ENCODE assay signal across 7 mouse cellular contexts in genomic region chr7:112158942-112159341, GRCm38 (mm10). TPM values are rescaled to one million over a fixed set of nuclear protein-coding genes. Genes with fewer than 3 reads are reported as not detected.
DNase-seq lines count a peak whose midpoint lies in the region; ATAC-seq and TF ChIP-seq lines count a peak whose summit lies in the region.

Gene Dkk3, minus strand, starts transcription at chr7:112159057.

- peak within 1 kb of the TSS; percentile 73 for H3K4me3 ChIP-seq in ES-Bruce4 (ENCODE audit: low read depth, low read length)
- H3K4me3 ChIP-seq in forebrain, embryonic 12.5 days (replicated peaks), result peak within 1 kb of the TSS; percentile 53
- peak within 1 kb of the TSS; percentile 37 for H3K4me3 ChIP-seq in hindbrain, embryonic 14.5 days (replicated peaks; ENCODE audit: low read length)
- H3K4me3 ChIP-seq in limb, embryonic 10.5 days, result peak within 1 kb of the TSS; percentile 59
- peak within 1 kb of the TSS; percentile 39 for H3K4me3 ChIP-seq in midbrain, postnatal 0 days (ENCODE audit: low read depth, low read length)

- 3% methylated on average over 21 of the region's 21 CpGs for WGBS in forebrain, embryonic 12.5 days
- 2% methylated on average over 21 of the region's 21 CpGs for WGBS in hindbrain, embryonic 14.5 days
- WGBS in limb, embryonic 10.5 days, result 2% methylated on average over 21 of the region's 21 CpGs
- 3% methylated on average over 21 of the region's 21 CpGs for WGBS in midbrain, postnatal 0 days

- H3K9ac ChIP-seq in ES-Bruce4 (ENCODE audit: low read depth, poor library complexity, severe bottlenecking), result peak within 1 kb of the TSS; percentile 55
- peak within 1 kb of the TSS; percentile 68 for H3K9ac ChIP-seq in forebrain, embryonic 12.5 days
- peak within 1 kb of the TSS; percentile 55 for H3K9ac ChIP-seq in hindbrain, embryonic 14.5 days
- peak within 1 kb of the TSS; percentile 57 for H3K9ac ChIP-seq in midbrain, postnatal 0 days (replicated peaks; ENCODE audit: low read length, poor library complexity, severe bottlenecking)

- no peak within 1 kb of the TSS for H3K27ac ChIP-seq in ES-Bruce4 (ENCODE audit: insufficient read depth, low read length)
- no peak within 1 kb of the TSS for H3K27ac ChIP-seq in forebrain, embryonic 12.5 days
- no peak within 1 kb of the TSS; the same call in 1 of the 2 replicates for H3K27ac ChIP-seq in hindbrain, embryonic 14.5 days
- H3K27ac ChIP-seq in limb, embryonic 10.5 days, result peak within 1 kb of the TSS; percentile 79
- H3K27ac ChIP-seq in midbrain, postnatal 0 days (ENCODE audit: low read depth, low read length), result no peak within 1 kb of the TSS

- TF ChIP-seq CTCF in ES-Bruce4 (IDR thresholded peaks at IDR 0.05; ENCODE audit: low read depth, low read length), result no peak
- no peak for TF ChIP-seq CTCF in midbrain, postnatal 0 days (IDR thresholded peaks at IDR 0.05)

- TF ChIP-seq POLR2A in ES-Bruce4 (IDR thresholded peaks at IDR 0.05; ENCODE audit: insufficient read depth, low read length), result no peak

- ATAC-seq in forebrain, embryonic 12.5 days (ENCODE audit: low FRiP score), result peak; percentile 63
- ATAC-seq in hindbrain, embryonic 14.5 days (ENCODE audit: low FRiP score), result peak; percentile 39; the same call in 1 of the 2 replicates
- ATAC-seq in midbrain, postnatal 0 days (ENCODE audit: low FRiP score), result peak; percentile 57; the same call in 1 of the 2 replicates

- H3K36me3 ChIP-seq in ES-Bruce4 (ENCODE audit: control insufficient read depth, insufficient read depth, low read length, poor library complexity, severe bottlenecking), result no peaks in the 10 kb centered on the region
- H3K36me3 ChIP-seq in forebrain, embryonic 12.5 days (replicated peaks), result no peaks in the 10 kb centered on the region
- H3K36me3 ChIP-seq in hindbrain, embryonic 14.5 days (replicated peaks; ENCODE audit: control insufficient read depth, insufficient read depth), result no peaks in the 10 kb centered on the region
- H3K36me3 ChIP-seq in limb, embryonic 10.5 days, result no peaks in the 10 kb centered on the region
- H3K36me3 ChIP-seq in midbrain, postnatal 0 days (ENCODE audit: insufficient read depth, low read length), result no peaks in the 10 kb centered on the region

- no peaks in the 10 kb centered on the region for H3K9me3 ChIP-seq in ES-Bruce4 (replicated peaks; ENCODE audit: control insufficient read depth, insufficient read depth, low read length, poor library complexity, severe bottlenecking)
- no peaks in the 10 kb centered on the region for H3K9me3 ChIP-seq in forebrain, embryonic 12.5 days
- H3K9me3 ChIP-seq in hindbrain, embryonic 14.5 days (ENCODE audit: control insufficient read depth, low read length), result no peaks in the 10 kb centered on the region
- no peaks in the 10 kb centered on the region for H3K9me3 ChIP-seq in limb, embryonic 10.5 days (replicated peaks)
- H3K9me3 ChIP-seq in midbrain, postnatal 0 days (ENCODE audit: low read length), result no peaks in the 10 kb centered on the region

- peak; percentile 53 for DNase-seq in NIH3T3 (ENCODE audit: low read depth)
- DNase-seq in hindbrain, embryonic 14.5 days (ENCODE audit: low spot score), result no peak
- DNase-seq in limb, embryonic 10.5 days (ENCODE audit: low spot score), result peak; percentile 76
- DNase-seq in midbrain, postnatal 0 days (ENCODE audit: low spot score), result no peak
- DNase-seq in thymus, adult 18-20 months, result no peak

- H3K4me2 ChIP-seq in forebrain, embryonic 12.5 days, result peak within 1 kb of the TSS; percentile 65
- peak within 1 kb of the TSS; percentile 53 for H3K4me2 ChIP-seq in hindbrain, embryonic 14.5 days (replicated peaks)
- peak within 1 kb of the TSS; percentile 56 for H3K4me2 ChIP-seq in midbrain, postnatal 0 days (ENCODE audit: low read depth, low read length, poor library complexity, severe bottlenecking)

- TF ChIP-seq EP300 in ES-Bruce4 (IDR thresholded peaks at IDR 0.05; ENCODE audit: insufficient read depth, low read depth, low read length), result no peak

- no peaks in the 10 kb centered on the region for H3K4me1 ChIP-seq in ES-Bruce4 (ENCODE audit: control insufficient read depth, insufficient read depth, low read length)
- peaks cover 21% of the 10 kb centered on the region for H3K4me1 ChIP-seq in forebrain, embryonic 12.5 days
- peaks cover 4% of the 10 kb centered on the region; the same call in 1 of the 2 replicates for H3K4me1 ChIP-seq in hindbrain, embryonic 14.5 days (replicated peaks; ENCODE audit: control insufficient read depth, insufficient read depth, low read length)
- peaks cover 25% of the 10 kb centered on the region for H3K4me1 ChIP-seq in limb, embryonic 10.5 days
- peaks cover 10% of the 10 kb centered on the region for H3K4me1 ChIP-seq in midbrain, postnatal 0 days (ENCODE audit: insufficient read depth, low read length)

- H3K27me3 ChIP-seq in ES-Bruce4 (ENCODE audit: control insufficient read depth, insufficient read depth, low read length, poor library complexity, severe bottlenecking), result no peaks in the 10 kb centered on the region
- H3K27me3 ChIP-seq in forebrain, embryonic 12.5 days, result peaks cover 27% of the 10 kb centered on the region
- H3K27me3 ChIP-seq in hindbrain, embryonic 14.5 days (ENCODE audit: control insufficient read depth, insufficient read depth, low read length), result peaks cover 8% of the 10 kb centered on the region; the same call in 1 of the 2 replicates
- peaks cover 28% of the 10 kb centered on the region for H3K27me3 ChIP-seq in limb, embryonic 10.5 days (ENCODE audit: low read depth, poor library complexity, severe bottlenecking)
- no peaks in the 10 kb centered on the region; the same call in 1 of the 2 replicates for H3K27me3 ChIP-seq in midbrain, postnatal 0 days (ENCODE audit: insufficient read depth, low read length)

RNA-seq across cellular contexts. Expression of gene Dkk3, which starts in this region (rescaled TPM):
- 4.4 and 4.6 TPM in 2 replicates for polyA plus RNA-seq in ES-Bruce4 (2011; ENCODE audit: insufficient read depth, insufficient read length, low read depth, missing spikeins)
- polyA plus RNA-seq in forebrain, embryonic 12.5 days (2016; fragmentation: Nextera tagmentation; extraction: Ambion mirVana), result 21.5 and 28.7 TPM in 2 replicates
- 28.3 and 32.0 TPM in 2 replicates for polyA plus RNA-seq in hindbrain, embryonic 14.5 days (2014; fragmentation: Nextera tagmentation; extraction: Ambion mirVana)
- polyA plus RNA-seq in limb, embryonic 10.5 days (2016; fragmentation: Nextera tagmentation; extraction: Ambion mirVana), result 4.9 and 6.3 TPM in 2 replicates
- total RNA-seq in midbrain, postnatal 0 days (2014; rRNA removed), result 30.9 and 31.8 TPM in 2 replicates
- 36.7 and 38.8 TPM in 2 replicates for polyA plus RNA-seq in midbrain, postnatal 0 days (2015; fragmentation: Nextera tagmentation; extraction: Ambion mirVana)

Comparison
In these comparisons a context has a peak if more than half of its experiments do, and no peak if none do; other contexts are left out.
1. DNase-seq: peak in NIH3T3 (single experiment) and limb, embryonic 10.5 days (single experiment); none in hindbrain, embryonic 14.5 days (single experiment), midbrain, postnatal 0 days (single experiment) and thymus, adult 18-20 months (0 of 2).
2. Peak in every context shown above with its lines, with median percentiles within 50 percentile points of each other: H3K4me3 ChIP-seq, H3K9ac ChIP-seq, ATAC-seq and H3K4me2 ChIP-seq.